Mouse (Mus musculus): ENCODE measurements around the gene Zdbf2. TPM values are rescaled to one million over a fixed set of nuclear protein-coding genes. Genes with fewer than 3 reads are reported as not detected.

The Zdbf2 gene
- total RNA-seq (2021) = 100 to 1,000 TPM; 104 to 134 TPM
- long read RNA-seq, experiment 1, partial matches to known transcripts = 0 of 8 reads
- long read RNA-seq, experiment 1, other reads (novel, unspliced or antisense) = 8 of 8 reads
- long read RNA-seq, experiment 2, partial matches to known transcripts = 0 of 9 reads
- long read RNA-seq, experiment 2, other reads (novel, unspliced or antisense) = 9 of 9 reads

DNA sequence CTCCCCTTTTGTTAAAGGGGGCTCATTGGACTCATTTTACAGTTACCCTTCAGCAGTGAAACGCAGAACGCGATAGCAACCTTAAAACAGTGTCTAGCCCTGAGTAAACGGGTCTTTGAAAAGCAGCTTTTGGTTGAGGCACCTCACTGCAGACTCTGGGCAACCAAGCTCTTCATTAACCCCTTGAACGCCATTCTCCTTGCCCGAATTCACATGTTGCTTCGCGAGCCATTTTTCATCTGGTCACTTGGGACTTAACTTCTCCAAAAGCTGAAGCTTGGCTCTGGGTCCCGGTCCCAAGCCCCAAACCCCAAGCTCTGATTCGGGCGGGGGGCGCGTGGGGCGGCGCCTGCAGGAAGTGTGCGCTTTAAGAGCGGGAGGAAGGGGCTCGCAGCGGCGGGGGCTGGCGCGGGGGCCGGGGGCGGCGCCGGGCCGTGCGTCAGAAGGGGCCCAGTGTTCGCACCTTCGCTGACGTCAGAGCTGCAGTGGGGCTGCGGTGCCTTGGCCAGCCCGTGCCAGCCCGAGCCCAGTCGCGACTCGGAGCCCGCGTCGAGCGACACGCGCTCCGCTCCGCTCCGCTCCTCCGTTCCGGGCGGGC, at the start of gene Zdbf2:
TSS of gene Zdbf2 (plus strand) at position 525 of the 598 bp plus-strand sequence.
- DNase-seq (ENCODE audit: low spot score in 2 of 2) = peak in 1 of 2 experiments; percentile 32

GRCm38 (mm10) chr1:63225009-63225408, 48.1 kb upstream of the Zdbf2 start:
- no peak for DNase-seq (ENCODE audit: low spot score in 2 of 2)

GRCm38 (mm10) chr1:63225890-63226289, 47.2 kb upstream of the Zdbf2 start:
- peak in 1 of 2 experiments; percentile 27 for DNase-seq (ENCODE audit: low spot score in 2 of 2)

GRCm38 (mm10) chr1:63227241-63227640, 45.8 kb upstream of the Zdbf2 start:
- no peak for DNase-seq (ENCODE audit: low spot score in 2 of 2)

DNA sequence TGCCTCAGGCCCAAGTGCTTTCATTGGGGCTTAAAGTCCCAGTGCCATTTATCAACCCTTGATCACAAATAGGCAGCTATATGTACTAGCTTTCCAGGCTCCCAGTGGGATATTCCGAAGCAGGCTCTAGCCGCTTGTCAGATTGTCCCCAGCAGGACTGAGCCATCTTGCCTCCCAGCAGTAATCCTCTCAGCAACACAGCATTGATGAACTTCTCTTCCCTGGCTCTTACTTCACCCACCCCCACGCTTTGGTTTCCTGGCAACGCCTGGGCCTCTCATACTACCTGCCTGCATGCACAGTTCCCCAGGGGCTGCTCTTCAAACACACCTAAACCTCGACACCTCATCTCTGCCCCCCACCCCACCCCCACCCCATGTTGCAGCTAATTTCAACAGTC, 35.7 kb upstream of the Zdbf2 start:
- no peak for DNase-seq (ENCODE audit: low spot score in 2 of 2)

DNA sequence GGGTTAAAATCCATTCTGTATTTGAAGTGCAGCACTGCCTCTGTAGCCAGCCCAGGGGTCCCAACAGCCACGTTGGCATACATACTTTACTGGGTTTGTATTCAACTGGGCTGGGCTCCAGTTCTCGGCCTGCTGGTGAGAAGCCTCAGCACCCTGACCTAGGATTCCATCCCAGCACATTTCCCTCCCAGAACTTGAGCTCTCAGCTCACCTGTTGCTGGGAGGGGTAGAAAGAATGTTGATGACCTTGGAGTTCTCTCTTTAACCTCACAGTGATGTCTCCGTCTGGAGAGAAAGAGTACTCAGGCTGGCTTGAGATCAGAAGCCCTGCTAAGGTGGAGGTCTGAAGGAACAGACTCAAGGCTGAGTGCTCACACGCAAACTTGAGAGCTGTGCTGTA, 33.8 kb upstream of the Zdbf2 start:
- DNase-seq (ENCODE audit: low spot score in 2 of 2) = no peak

GRCm38 (mm10) chr1:63239751-63240150, 33.3 kb upstream of the Zdbf2 start:
- DNase-seq (ENCODE audit: low spot score in 2 of 2) = peak in 1 of 2 experiments; percentile 63

- DNase-seq (ENCODE audit: low spot score in 2 of 2) = no peak
Measured at GRCm38 (mm10) chr1:63243854-63244253, 29.2 kb upstream of the Zdbf2 start.

- no peak for DNase-seq (ENCODE audit: low spot score in 2 of 2)
Measured at GRCm38 (mm10) chr1:63246862-63247521, 26.1 kb upstream of the Zdbf2 start.

- DNase-seq (ENCODE audit: low spot score in 2 of 2) = no peak
Measured at GRCm38 (mm10) chr1:63247831-63248359, 25.2 kb upstream of the Zdbf2 start.

- DNase-seq (ENCODE audit: low spot score in 2 of 2) = peak in 1 of 2 experiments; percentile 30
Measured at GRCm38 (mm10) chr1:63248360-63248851, 24.7 kb upstream of the Zdbf2 start.

GRCm38 (mm10) chr1:63249261-63249660, 23.8 kb upstream of the Zdbf2 start:
- no peak for DNase-seq (ENCODE audit: low spot score in 2 of 2)

GRCm38 (mm10) chr1:63252351-63253209, 20.5 kb upstream of the Zdbf2 start:
- DNase-seq (ENCODE audit: low spot score in 2 of 2) = no peak

DNA sequence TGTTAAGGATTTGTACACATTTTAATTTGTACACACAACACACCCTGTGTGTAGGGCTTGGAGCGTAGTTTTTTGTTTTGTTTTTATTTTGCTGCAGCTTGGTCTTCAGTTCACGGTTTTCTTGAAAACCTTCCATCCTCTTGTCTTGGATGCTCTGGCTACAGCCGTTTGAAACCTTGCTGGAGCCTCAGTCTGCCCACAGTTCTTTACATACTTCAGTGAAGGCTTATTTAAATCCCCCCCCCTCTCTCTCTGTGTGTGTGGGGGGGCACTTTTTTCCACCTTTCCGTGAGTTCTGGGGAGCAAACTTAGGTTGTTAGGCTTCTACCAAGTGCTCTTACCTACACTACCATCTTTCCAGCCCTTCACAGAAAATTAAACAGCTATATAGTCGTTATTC, 19.8 kb upstream of the Zdbf2 start:
- no peak for DNase-seq (ENCODE audit: low spot score in 2 of 2)

GRCm38 (mm10) chr1:63255101-63255500, 18.0 kb upstream of the Zdbf2 start:
- DNase-seq (ENCODE audit: low spot score in 2 of 2) = no peak

- no peak for DNase-seq (ENCODE audit: low spot score in 2 of 2)
Measured at GRCm38 (mm10) chr1:63256083-63256482, 17.0 kb upstream of the Zdbf2 start.

GRCm38 (mm10) chr1:63258501-63258900, 14.6 kb upstream of the Zdbf2 start:
- DNase-seq (ENCODE audit: low spot score in 2 of 2) = no peak

DNA sequence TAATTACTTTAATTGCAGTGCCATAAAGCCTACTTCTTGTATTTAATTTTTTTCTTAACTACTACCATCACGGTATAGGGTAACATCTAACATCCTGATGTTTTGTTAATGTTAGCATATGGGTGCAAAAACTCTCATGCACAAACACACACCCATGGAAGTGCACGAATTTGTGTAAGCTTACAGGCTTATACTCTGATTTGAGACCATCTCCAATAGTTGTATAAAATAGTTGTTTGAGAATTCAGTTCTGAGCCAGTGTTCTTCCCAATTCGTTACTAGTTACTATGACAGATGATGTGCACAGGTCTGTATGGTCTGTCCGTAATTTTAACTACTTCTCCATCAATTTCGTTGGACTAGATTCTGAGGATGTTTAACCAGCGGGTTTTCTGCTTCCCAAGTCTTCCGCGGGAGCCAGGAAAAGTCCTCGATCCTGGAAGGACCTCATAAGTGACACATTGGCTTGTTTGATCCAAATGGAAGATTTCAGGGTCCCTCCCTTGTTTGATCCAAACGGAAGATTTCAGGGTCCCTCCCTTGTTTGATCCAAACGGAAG, 13.7 kb upstream of the Zdbf2 start:
- DNase-seq (ENCODE audit: low spot score in 2 of 2) = peak in 1 of 2 experiments; percentile 5

- peak in 1 of 2 experiments; percentile 1 for DNase-seq (ENCODE audit: low spot score in 2 of 2)
Measured at GRCm38 (mm10) chr1:63259916-63260741, 12.9 kb upstream of the Zdbf2 start.

GRCm38 (mm10) chr1:63260742-63261033, 12.4 kb upstream of the Zdbf2 start:
- peak in 1 of 2 experiments; percentile 4 for DNase-seq (ENCODE audit: low spot score in 2 of 2)

All from gastrocnemius, postnatal 4 days (tissue).